In genomic region chr11:69134622-69134968, GRCm38 (mm10) we compare ENCODE assay signal across 9 mouse cellular contexts. TPM values are rescaled to one million over a fixed set of nuclear protein-coding genes. Genes with fewer than 3 reads are reported as not detected.
DNase-seq lines count a peak whose midpoint lies in the region; ATAC-seq lines count a peak whose summit lies in the region.
"Had no signal": no experiment of that assay in that cellular context is flagged by ENCODE, and none has a peak within 500 bp of the region (broad histone marks: within the 10 kb centered on the region; RNA-seq: fewer than 3 reads in every experiment).

No protein-coding gene starts in this region.

- no peak for DNase-seq in heart, postnatal 14 days
- no peak for DNase-seq in hindbrain, embryonic 11.5 days (ENCODE audit: low spot score)
- no peak for DNase-seq in midbrain, embryonic 10.5 days (ENCODE audit: low spot score)
- no peak for DNase-seq in adrenal gland, adult 2 months
- DNase-seq in spleen, postnatal 14 days (ENCODE audit: low spot score in 2 of 2) = no peak
- DNase-seq in right cerebral cortex, adult 18-20 months = no peak

- H3K4me2 ChIP-seq in heart, embryonic 14.5 days (ENCODE audit: low read length) = peak overlapping the region; percentile 91
- peak overlapping the region; percentile 66 for H3K4me2 ChIP-seq in hindbrain, embryonic 11.5 days (replicated peaks; ENCODE audit: low read depth, low read length)

- H3K9me3 ChIP-seq in heart, embryonic 14.5 days (ENCODE audit: control insufficient read depth, low read length) = no peaks in the 10 kb centered on the region
- no peaks in the 10 kb centered on the region for H3K9me3 ChIP-seq in hindbrain, embryonic 11.5 days (ENCODE audit: control insufficient read depth, low read length)
- no peaks in the 10 kb centered on the region for H3K9me3 ChIP-seq in midbrain, embryonic 10.5 days (replicated peaks)

- no peaks in the 10 kb centered on the region for H3K36me3 ChIP-seq in heart, embryonic 14.5 days (ENCODE audit: control insufficient read depth, insufficient read depth, low read length)
- H3K36me3 ChIP-seq in hindbrain, embryonic 11.5 days (ENCODE audit: control insufficient read depth, insufficient read depth, low read length) = no peaks in the 10 kb centered on the region
- no peaks in the 10 kb centered on the region for H3K36me3 ChIP-seq in midbrain, embryonic 10.5 days

- H3K9ac ChIP-seq in heart, embryonic 14.5 days (ENCODE audit: low read length) = peak overlapping the region; percentile 63
- no peak overlapping the region; the same call in 1 of the 2 replicates for H3K9ac ChIP-seq in hindbrain, embryonic 11.5 days (ENCODE audit: low read depth, low read length)

- intact Hi-C loops in heart, postnatal 14 days (cut with DNase I) = no loop called here

- H3K27ac ChIP-seq in heart, embryonic 14.5 days (replicated peaks in 1 of 2; ENCODE audit: control insufficient read depth in 1 of 2, insufficient read depth in 1 of 2, low read depth in 2 of 2, low read length in 2 of 2) = no peak overlapping the region
- no peak overlapping the region for H3K27ac ChIP-seq in brown adipose tissue, adult 24 weeks (replicated peaks; ENCODE audit: low read depth, low read length)
- no peak overlapping the region for H3K27ac ChIP-seq in hindbrain, embryonic 11.5 days (ENCODE audit: low read depth, low read length)
- H3K27ac ChIP-seq in midbrain, embryonic 10.5 days (replicated peaks) = peak overlapping the region; percentile 55; the same call in 1 of the 2 replicates

- no peak for ATAC-seq in heart, embryonic 14.5 days (ENCODE audit: insufficient number of reproducible peaks, insufficient read depth, low FRiP score, low read depth)
- ATAC-seq in hindbrain, embryonic 11.5 days (ENCODE audit: low FRiP score) = peak; percentile 4; the same call in 1 of the 2 replicates

- peak overlapping the region; percentile 41 to 43 for H3K4me3 ChIP-seq in heart, embryonic 14.5 days (ENCODE audit: control insufficient read depth in 1 of 2, insufficient read depth in 1 of 2, low read depth in 1 of 2, low read length in 2 of 2)
- H3K4me3 ChIP-seq in brown adipose tissue, adult 24 weeks (ENCODE audit: insufficient read depth, low read depth, low read length) = peak overlapping the region; percentile 50
- H3K4me3 ChIP-seq in hindbrain, embryonic 11.5 days (ENCODE audit: low read depth, low read length) = peak overlapping the region; percentile 35
- peak overlapping the region; percentile 63 for H3K4me3 ChIP-seq in midbrain, embryonic 10.5 days

- WGBS in heart, embryonic 14.5 days = 37% methylated on average over 8 of the region's 8 CpGs
- 24% methylated on average over 8 of the region's 8 CpGs for WGBS in hindbrain, embryonic 11.5 days
- 28% methylated on average over 8 of the region's 8 CpGs for WGBS in midbrain, embryonic 10.5 days

- peaks cover 6% of the 10 kb centered on the region for H3K27me3 ChIP-seq in heart, embryonic 14.5 days (ENCODE audit: control insufficient read depth, insufficient read depth, low read length)
- H3K27me3 ChIP-seq in hindbrain, embryonic 11.5 days (ENCODE audit: control insufficient read depth, insufficient read depth, low read length) = 0 out of 2 replicates have a peak, but pooled peaks cover 2% of the 10 kb centered on the region
- H3K27me3 ChIP-seq in midbrain, embryonic 10.5 days (ENCODE audit: low read depth, poor library complexity, severe bottlenecking) = peaks cover 55% of the 10 kb centered on the region

- H3K4me1 ChIP-seq in heart, embryonic 14.5 days (ENCODE audit: control insufficient read depth in 2 of 2, insufficient read depth in 2 of 2, low read length in 2 of 2) = peaks cover 4 to 6% of the 10 kb centered on the region in 2 experiments; a peak in 2 of 4 replicates
- peaks cover 3% of the 10 kb centered on the region; the same call in 1 of the 2 replicates for H3K4me1 ChIP-seq in brown adipose tissue, adult 24 weeks (ENCODE audit: control insufficient read depth, insufficient read depth, insufficient read length, low read length)
- no peaks in the 10 kb centered on the region for H3K4me1 ChIP-seq in hindbrain, embryonic 11.5 days (replicated peaks; ENCODE audit: control insufficient read depth, insufficient read depth, low read length)
- H3K4me1 ChIP-seq in midbrain, embryonic 10.5 days = peaks cover 17% of the 10 kb centered on the region

RNA-seq across cellular contexts. Expression of gene Aloxe3, which starts 8.9 kb away (rescaled TPM):
- 0.09 and 0.15 TPM in 2 replicates for polyA plus RNA-seq in heart, embryonic 14.5 days (2014; fragmentation: Nextera tagmentation; extraction: Ambion mirVana)
- total RNA-seq in heart, postnatal 14 days (2021) = not detected
- polyA plus RNA-seq in brown adipose tissue, adult 24 weeks (2012; ENCODE audit: insufficient read depth, insufficient read length, missing spikeins) = not detected in 2 replicates
- 0.06 and 0.40 TPM in 2 replicates for polyA plus RNA-seq in hindbrain, embryonic 11.5 days (2014; fragmentation: Nextera tagmentation; extraction: Ambion mirVana)
- polyA plus RNA-seq in midbrain, embryonic 10.5 days (2016; fragmentation: Nextera tagmentation; extraction: Ambion mirVana) = 0.17 and 0.25 TPM in 2 replicates
- total RNA-seq in adrenal gland, adult 2 months (2021) = 1 to 10 TPM in 1 of 2 experiments, under 1 TPM in 1; 0.79 to 1.0 TPM
- polyA plus RNA-seq in adrenal gland, adult 2 months (2012; rRNA removed) = 1.4 and 2.5 TPM in 2 replicates
- total RNA-seq: hematopoietic stem cell, adult 5-6 weeks had no signal

RNA-seq across cellular contexts. Expression of gene 9130213A22Rik, which starts 12.2 kb away (rescaled TPM):
- polyA plus RNA-seq in heart, embryonic 14.5 days (2014; fragmentation: Nextera tagmentation; extraction: Ambion mirVana) = 0.28 and 1.2 TPM in 2 replicates
- under 1 TPM; 0.33 to 0.44 TPM for total RNA-seq in heart, postnatal 14 days (2021)
- polyA plus RNA-seq in brown adipose tissue, adult 24 weeks (2012; ENCODE audit: insufficient read depth, insufficient read length, missing spikeins) = 0.87 TPM in 1 of 2 replicates, not detected in the other
- 0.21 TPM in 1 of 2 replicates, not detected in the other for polyA plus RNA-seq in hindbrain, embryonic 11.5 days (2014; fragmentation: Nextera tagmentation; extraction: Ambion mirVana)
- 0.07 and 0.14 TPM in 2 replicates for polyA plus RNA-seq in midbrain, embryonic 10.5 days (2016; fragmentation: Nextera tagmentation; extraction: Ambion mirVana)
- under 1 TPM; 0.59 to 0.78 TPM for total RNA-seq in adrenal gland, adult 2 months (2021)
- polyA plus RNA-seq in adrenal gland, adult 2 months (2012; rRNA removed) = 2.3 and 3.0 TPM in 2 replicates
- total RNA-seq: hematopoietic stem cell, adult 5-6 weeks had no signal

RNA-seq across cellular contexts. Expression of gene Hes7, which starts 14.4 kb away (rescaled TPM):
- 0.43 and 0.47 TPM in 2 replicates for polyA plus RNA-seq in heart, embryonic 14.5 days (2014; fragmentation: Nextera tagmentation; extraction: Ambion mirVana)
- under 1 TPM; 0.14 to 0.32 TPM for total RNA-seq in heart, postnatal 14 days (2021)
- not detected in 2 replicates for polyA plus RNA-seq in brown adipose tissue, adult 24 weeks (2012; ENCODE audit: insufficient read depth, insufficient read length, missing spikeins)
- polyA plus RNA-seq in hindbrain, embryonic 11.5 days (2014; fragmentation: Nextera tagmentation; extraction: Ambion mirVana) = 0.19 and 0.29 TPM in 2 replicates
- 0.07 and 0.09 TPM in 2 replicates for polyA plus RNA-seq in midbrain, embryonic 10.5 days (2016; fragmentation: Nextera tagmentation; extraction: Ambion mirVana)
- total RNA-seq in adrenal gland, adult 2 months (2021) = not detected
- polyA plus RNA-seq in adrenal gland, adult 2 months (2012; rRNA removed) = 1.3 and 1.6 TPM in 2 replicates
- total RNA-seq: hematopoietic stem cell, adult 5-6 weeks had no signal

RNA-seq across cellular contexts. Expression of gene Alox12b, which starts 22.2 kb away (rescaled TPM):
- polyA plus RNA-seq in heart, embryonic 14.5 days (2014; fragmentation: Nextera tagmentation; extraction: Ambion mirVana) = not detected in 2 replicates
- total RNA-seq in heart, postnatal 14 days (2021) = not detected
- not detected in 2 replicates for polyA plus RNA-seq in brown adipose tissue, adult 24 weeks (2012; ENCODE audit: insufficient read depth, insufficient read length, missing spikeins)
- polyA plus RNA-seq in hindbrain, embryonic 11.5 days (2014; fragmentation: Nextera tagmentation; extraction: Ambion mirVana) = 0.06 and 0.20 TPM in 2 replicates
- polyA plus RNA-seq in midbrain, embryonic 10.5 days (2016; fragmentation: Nextera tagmentation; extraction: Ambion mirVana) = not detected in 2 replicates
- not detected for total RNA-seq in adrenal gland, adult 2 months (2021)
- not detected in 2 replicates for polyA plus RNA-seq in adrenal gland, adult 2 months (2012; rRNA removed)
- total RNA-seq: hematopoietic stem cell, adult 5-6 weeks had no signal

RNA-seq across cellular contexts. Expression of gene Per1, which starts 39.6 kb away (rescaled TPM):
- polyA plus RNA-seq in heart, embryonic 14.5 days (2014; fragmentation: Nextera tagmentation; extraction: Ambion mirVana) = 16.0 and 17.8 TPM in 2 replicates
- total RNA-seq in heart, postnatal 14 days (2021) = 100 to 1,000 TPM; 100 to 103 TPM
- 7.9 and 15.6 TPM in 2 replicates for polyA plus RNA-seq in brown adipose tissue, adult 24 weeks (2012; ENCODE audit: insufficient read depth, insufficient read length, missing spikeins)
- polyA plus RNA-seq in hindbrain, embryonic 11.5 days (2014; fragmentation: Nextera tagmentation; extraction: Ambion mirVana) = 5.6 and 7.4 TPM in 2 replicates
- 6.8 and 7.6 TPM in 2 replicates for polyA plus RNA-seq in midbrain, embryonic 10.5 days (2016; fragmentation: Nextera tagmentation; extraction: Ambion mirVana)
- total RNA-seq in adrenal gland, adult 2 months (2021) = 10 to 100 TPM; 55.0 to 75.9 TPM
- polyA plus RNA-seq in adrenal gland, adult 2 months (2012; rRNA removed) = 41.3 and 76.1 TPM in 2 replicates
